Mouse (Mus musculus): Measurements from ENCODE around the gene Tlnrd1.

DNA sequence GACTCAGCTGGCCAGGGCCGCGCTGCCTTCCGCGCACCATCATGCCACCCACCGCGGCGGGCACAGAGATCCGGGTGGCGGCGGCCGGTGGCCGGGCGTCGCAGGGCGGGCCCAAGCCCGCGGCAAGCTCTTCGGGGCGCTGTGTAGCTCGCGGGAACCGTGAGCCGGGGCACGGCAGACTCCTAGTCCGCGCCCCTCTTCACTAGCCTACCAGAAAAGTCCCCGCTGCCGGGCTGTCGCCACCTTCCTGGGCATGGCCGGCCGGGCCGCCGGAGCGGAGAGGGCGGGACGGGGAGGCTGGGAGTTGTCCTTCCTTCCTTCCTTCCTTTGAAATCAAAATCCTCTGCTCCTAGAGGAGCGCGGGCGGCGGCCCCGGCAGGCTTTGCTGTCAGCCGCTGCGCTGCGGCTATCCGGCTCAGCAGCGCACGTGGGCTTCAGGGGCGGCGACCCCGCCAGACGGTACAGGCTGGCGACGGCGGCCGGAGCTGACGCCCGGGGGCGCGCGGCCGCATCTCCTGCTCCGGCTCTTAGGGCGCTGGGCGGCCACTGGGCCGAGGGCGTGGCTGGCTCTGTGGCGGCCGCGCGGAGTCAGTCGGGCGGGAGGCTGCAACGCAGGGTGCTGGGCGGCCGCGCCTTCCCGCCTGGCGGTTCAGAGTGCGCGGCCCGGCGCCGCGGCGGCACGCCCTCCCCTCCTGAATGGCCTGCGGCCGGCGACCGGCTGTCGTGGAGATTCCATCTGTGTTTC is 657 bp downstream of the Tlnrd1 start:
- TF ChIP-seq SMC3 (IDR thresholded peaks at IDR 0.05; ENCODE audit: low read depth, low read length) = no peak
- 0 out of 6 replicates have a peak, but pooled peaks of 1 of the 3 experiments have one; percentile 4 for TF ChIP-seq CTCF (IDR thresholded peaks at IDR 0.05 in 2 of 3, conservative IDR thresholded peaks at IDR 0.05 in 1 of 3; ENCODE audit: control insufficient read depth in 1 of 3, insufficient read depth in 1 of 3, low read depth in 2 of 3, low read length in 3 of 3, poor library complexity in 1 of 3, severe bottlenecking in 1 of 3)
- 0 out of 2 replicates have a peak, but pooled peaks have one; percentile 46 for TF ChIP-seq UBTF (IDR thresholded peaks at IDR 0.05; ENCODE audit: borderline replicate concordance, insufficient read depth, low read depth, low read length)
- no peak for TF ChIP-seq CHD2 (IDR thresholded peaks at IDR 0.05; ENCODE audit: low read length)
- TF ChIP-seq MAFK (IDR thresholded peaks at IDR 0.05; ENCODE audit: borderline replicate concordance, low read depth, low read length) = no peak
- TF ChIP-seq MAX (IDR thresholded peaks at IDR 0.05; ENCODE audit: low read length) = peak; percentile 36; the same call in 1 of the 2 replicates
- no peak for TF ChIP-seq CHD1 (IDR thresholded peaks at IDR 0.05; ENCODE audit: low read depth, low read length)
- TF ChIP-seq ZKSCAN1 (IDR thresholded peaks at IDR 0.05; ENCODE audit: low read depth, low read length) = no peak
- TF ChIP-seq MEF2A (IDR thresholded peaks at IDR 0.05; ENCODE audit: extremely low read depth, insufficient replicate concordance, low read depth, low read length, poor library complexity, severe bottlenecking) = no peak

All from MEL (cell line).